Mouse (Mus musculus): ENCODE results near the gene Cdk2. TPM values are rescaled to one million over a fixed set of nuclear protein-coding genes. Genes with fewer than 3 reads are reported as not detected.

Cdk2 gene
- 17.1 and 21.0 TPM in 2 replicates for polyA plus RNA-seq (2014; fragmentation: Nextera tagmentation; extraction: Ambion mirVana)

DNA sequence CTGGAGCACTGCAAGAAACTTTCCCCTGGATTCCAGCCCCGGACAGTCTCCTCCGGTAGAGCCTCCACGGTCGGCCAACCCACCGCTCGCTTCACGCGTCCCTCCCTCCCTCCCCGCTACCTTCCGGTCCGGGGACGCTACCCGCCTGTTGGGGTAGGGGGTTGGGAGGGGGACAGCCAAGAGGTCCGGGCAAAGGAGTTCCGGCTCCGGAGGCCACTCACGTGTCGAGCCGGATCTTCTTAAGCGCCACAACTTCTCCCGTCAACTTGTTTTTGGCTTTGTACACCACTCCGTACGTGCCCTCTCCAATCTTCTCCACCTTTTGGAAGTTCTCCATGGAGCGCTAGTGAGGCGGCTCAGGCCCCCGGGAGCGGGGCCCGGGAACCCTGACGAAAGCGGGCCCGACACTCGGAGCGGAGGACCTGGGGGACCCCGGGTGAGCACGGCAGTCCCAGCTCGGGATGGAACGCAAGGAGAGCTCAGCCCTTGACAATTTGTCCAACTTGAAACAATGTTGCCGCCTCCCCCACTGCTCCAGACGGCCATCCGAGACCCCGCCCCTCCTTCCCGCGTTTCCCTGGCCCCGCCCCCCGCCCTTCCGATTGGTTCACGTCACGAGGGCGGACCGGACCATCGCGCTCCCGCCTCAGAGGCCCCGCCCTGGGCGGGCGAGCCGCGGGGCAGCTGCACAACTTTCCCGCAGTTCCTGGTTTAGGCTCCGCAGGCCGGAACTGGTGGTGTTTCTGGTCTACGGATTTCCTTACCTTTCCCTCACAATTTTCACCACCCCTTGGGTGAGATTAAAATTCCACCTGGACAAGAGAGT is at the start of gene Cdk2:
TSS of gene Cdk2 (minus strand) at position 541 of the 826 bp plus-strand sequence.
- H3K4me3 ChIP-seq (replicated peaks; ENCODE audit: low read length) = peak within 1 kb of the TSS; percentile 78
- peak within 1 kb of the TSS; percentile 62 for H3K9ac ChIP-seq
- H3K27ac ChIP-seq = peak within 1 kb of the TSS; percentile 80
- peak; percentile 87 for DNase-seq (ENCODE audit: low spot score)
- no peaks in the 10 kb centered on the region for H3K9me3 ChIP-seq (ENCODE audit: control insufficient read depth, low read length)
- under 1% methylated on average over 61 of the region's 62 CpGs for WGBS
- peak; percentile 93 for ATAC-seq (ENCODE audit: low FRiP score)
- no peaks in the 10 kb centered on the region for H3K36me3 ChIP-seq (replicated peaks; ENCODE audit: control insufficient read depth, insufficient read depth)
- H3K4me1 ChIP-seq (replicated peaks; ENCODE audit: control insufficient read depth, insufficient read depth, low read length) = 0 out of 2 replicates have a peak, but pooled peaks cover 6% of the 10 kb centered on the region
- H3K4me2 ChIP-seq (replicated peaks) = peak within 1 kb of the TSS; percentile 93
- no peaks in the 10 kb centered on the region for H3K27me3 ChIP-seq (ENCODE audit: control insufficient read depth, insufficient read depth, low read length)

GRCm38 (mm10) chr10:128748252-128748864 is 43.5 kb upstream of the Cdk2 start:
- DNase-seq (ENCODE audit: low spot score) = peak; percentile 91
- Histone ChIP-seq H3K4me2 (replicated peaks) (peak overlapping the region; percentile 97), H3K4me1 (replicated peaks; ENCODE audit: control insufficient read depth, insufficient read depth, low read length) (peaks cover 34% of the 10 kb centered on the region), H3K27ac (peak overlapping the region; percentile 94), H3K4me3 (replicated peaks; ENCODE audit: low read length) (peak overlapping the region; percentile 65), H3K27me3 (ENCODE audit: control insufficient read depth, insufficient read depth, low read length) (peaks cover 19% of the 10 kb centered on the region), H3K9ac (peak overlapping the region; percentile 92), H3K9me3 (ENCODE audit: control insufficient read depth, low read length) (no peaks in the 10 kb centered on the region), H3K36me3 (replicated peaks; ENCODE audit: control insufficient read depth, insufficient read depth) (peaks cover 2% of the 10 kb centered on the region; the same call in 1 of the 2 replicates)
- under 1% methylated on average over 35 of the region's 37 CpGs for WGBS
- ATAC-seq (ENCODE audit: low FRiP score) = peak; percentile 94

GRCm38 (mm10) chr10:128747646-128748251 is 42.9 kb upstream of the Cdk2 start, which contains the start of gene Pym1:
TSS of gene Pym1 (plus strand) at chr10:128747889.
- Histone ChIP-seq H3K9me3 (ENCODE audit: control insufficient read depth, low read length) (no peaks in the 10 kb centered on the region), H3K27me3 (ENCODE audit: control insufficient read depth, insufficient read depth, low read length) (peaks cover 24% of the 10 kb centered on the region), H3K4me3 (replicated peaks; ENCODE audit: low read length) (peak within 1 kb of the TSS; percentile 65), H3K36me3 (replicated peaks; ENCODE audit: control insufficient read depth, insufficient read depth) (peaks cover 2% of the 10 kb centered on the region; the same call in 1 of the 2 replicates), H3K4me1 (replicated peaks; ENCODE audit: control insufficient read depth, insufficient read depth, low read length) (peaks cover 34% of the 10 kb centered on the region), H3K9ac (peak within 1 kb of the TSS; percentile 92), H3K27ac (peak within 1 kb of the TSS; percentile 94), H3K4me2 (replicated peaks) (peak within 1 kb of the TSS; percentile 97)
- ATAC-seq (ENCODE audit: low FRiP score) (peak; percentile 58), DNase-seq (ENCODE audit: low spot score) (peak; percentile 28)
- 1% methylated on average over 36 of the region's 36 CpGs for WGBS

DNA sequence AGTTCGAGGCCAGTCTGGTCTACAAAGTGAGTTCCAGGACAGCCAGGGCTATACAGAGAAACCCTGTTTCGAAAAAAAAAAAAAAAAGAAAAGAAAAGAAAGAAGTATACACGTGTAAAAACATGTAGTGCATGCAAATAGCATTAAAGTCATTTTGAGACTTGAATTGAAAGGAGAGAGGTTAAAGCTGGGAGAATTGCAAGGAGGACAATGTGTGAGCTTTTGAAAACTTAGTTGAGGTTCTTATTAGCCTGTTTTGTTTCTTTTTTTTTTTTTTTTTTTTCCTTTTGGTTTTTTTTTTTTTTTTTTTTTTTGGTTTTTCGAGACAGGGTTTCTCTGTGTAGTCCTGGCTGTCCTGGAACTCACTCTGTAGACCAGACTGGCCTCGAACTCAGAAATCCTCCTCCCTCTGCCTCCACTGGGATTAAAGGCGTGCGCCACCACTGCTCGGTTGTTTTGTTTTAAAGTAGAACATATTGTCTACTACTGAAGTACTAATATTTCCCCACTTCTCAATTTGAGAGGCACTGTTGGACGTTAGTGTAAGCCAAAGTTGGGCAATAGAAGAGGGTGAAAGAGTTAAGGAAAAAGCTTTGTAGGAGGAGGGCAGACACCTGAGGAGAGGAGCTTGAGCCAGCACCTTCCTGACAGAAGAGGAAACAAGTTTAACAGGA is 42.3 kb upstream of the Cdk2 start:
- 42% methylated on average over 9 of the region's 9 CpGs for WGBS
- Histone ChIP-seq H3K27ac (peak overlapping the region; percentile 94), H3K27me3 (ENCODE audit: control insufficient read depth, insufficient read depth, low read length) (peaks cover 30% of the 10 kb centered on the region), H3K9ac (peak overlapping the region; percentile 92), H3K9me3 (ENCODE audit: control insufficient read depth, low read length) (no peaks in the 10 kb centered on the region), H3K36me3 (replicated peaks; ENCODE audit: control insufficient read depth, insufficient read depth) (0 out of 2 replicates have a peak, but pooled peaks cover 2% of the 10 kb centered on the region), H3K4me3 (replicated peaks; ENCODE audit: low read length) (peak overlapping the region; percentile 65), H3K4me2 (replicated peaks) (peak overlapping the region; percentile 97), H3K4me1 (replicated peaks; ENCODE audit: control insufficient read depth, insufficient read depth, low read length) (peaks cover 34% of the 10 kb centered on the region)
- no peak for DNase-seq (ENCODE audit: low spot score)
- no peak for ATAC-seq (ENCODE audit: low FRiP score)

- no peak for DNase-seq (ENCODE audit: low spot score)
- Histone ChIP-seq H3K27me3 (ENCODE audit: control insufficient read depth, insufficient read depth, low read length) (peaks cover 38% of the 10 kb centered on the region), H3K27ac (no peak overlapping the region), H3K4me2 (replicated peaks) (no peak overlapping the region), H3K9me3 (ENCODE audit: control insufficient read depth, low read length) (no peaks in the 10 kb centered on the region), H3K36me3 (replicated peaks; ENCODE audit: control insufficient read depth, insufficient read depth) (no peaks in the 10 kb centered on the region), H3K4me1 (replicated peaks; ENCODE audit: control insufficient read depth, insufficient read depth, low read length) (peaks cover 34% of the 10 kb centered on the region), H3K9ac (no peak overlapping the region), H3K4me3 (replicated peaks; ENCODE audit: low read length) (no peak overlapping the region)
- WGBS = 96% methylated on average over 10 of the region's 10 CpGs
- ATAC-seq (ENCODE audit: low FRiP score) = no peak
Measured at GRCm38 (mm10) chr10:128745946-128746613, 41.2 kb upstream of the Cdk2 start.

DNA sequence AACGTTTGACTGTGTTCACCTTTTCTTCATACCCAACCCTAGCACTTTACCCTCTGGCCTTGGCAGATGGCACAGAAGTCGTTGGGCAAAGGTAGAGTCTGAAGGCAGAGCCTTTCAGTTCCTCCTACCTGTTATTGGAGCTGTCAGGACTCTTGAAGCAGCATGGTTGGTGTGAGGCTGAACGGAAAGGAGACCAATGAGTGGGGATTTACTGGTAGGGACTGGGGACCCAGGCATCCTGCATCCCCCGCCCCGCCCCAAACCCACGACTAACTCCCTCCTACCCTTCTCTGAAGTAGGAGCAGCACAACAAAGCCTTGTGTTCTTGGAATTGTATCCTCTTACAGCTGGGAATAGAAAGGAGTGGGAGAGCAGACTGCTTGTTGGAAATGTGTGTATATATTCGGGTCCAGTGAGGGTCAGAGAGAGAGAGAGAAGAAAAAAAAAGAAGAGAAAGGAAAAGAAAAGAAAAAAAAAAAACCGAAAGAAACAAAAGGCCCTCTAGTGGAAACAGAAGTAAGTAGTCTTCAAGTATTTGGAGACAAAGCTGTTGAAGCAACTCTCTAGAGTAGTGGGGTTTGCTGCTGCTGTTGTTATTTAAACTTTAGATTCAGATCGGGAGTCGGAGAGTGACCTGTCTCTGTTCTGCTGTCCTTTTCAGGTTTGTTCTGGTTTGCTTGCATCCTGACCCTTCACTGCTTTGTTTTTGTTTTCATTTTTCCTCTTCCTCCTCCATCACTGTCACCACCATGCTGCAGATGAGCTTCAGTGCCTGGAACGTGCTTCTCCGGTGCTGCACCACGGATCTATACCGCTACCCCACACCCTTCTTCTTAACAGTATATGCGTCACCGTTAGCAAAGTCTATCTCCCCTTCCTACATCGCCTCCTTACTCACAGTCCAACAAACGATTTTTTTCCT is 40.1 kb upstream of the Cdk2 start, which contains the start of gene Dgka:
TSS of gene Dgka (minus strand) at position 176 of the 922 bp plus-strand sequence.
- H3K27ac ChIP-seq = no peak within 1 kb of the TSS
- H3K9me3 ChIP-seq (ENCODE audit: control insufficient read depth, low read length) = no peaks in the 10 kb centered on the region
- 24% methylated on average over 18 of the region's 18 CpGs for WGBS
- no peaks in the 10 kb centered on the region for H3K36me3 ChIP-seq (replicated peaks; ENCODE audit: control insufficient read depth, insufficient read depth)
- H3K9ac ChIP-seq = peak within 1 kb of the TSS; percentile 83
- peaks cover 38% of the 10 kb centered on the region for H3K27me3 ChIP-seq (ENCODE audit: control insufficient read depth, insufficient read depth, low read length)
- ATAC-seq (ENCODE audit: low FRiP score) (no peak), DNase-seq (ENCODE audit: low spot score) (peak; percentile 34)
- H3K4me1 ChIP-seq (replicated peaks; ENCODE audit: control insufficient read depth, insufficient read depth, low read length) = peaks cover 30% of the 10 kb centered on the region
- peak within 1 kb of the TSS; percentile 70 for H3K4me3 ChIP-seq (replicated peaks; ENCODE audit: low read length)
- peak within 1 kb of the TSS; percentile 97 for H3K4me2 ChIP-seq (replicated peaks)

DNA sequence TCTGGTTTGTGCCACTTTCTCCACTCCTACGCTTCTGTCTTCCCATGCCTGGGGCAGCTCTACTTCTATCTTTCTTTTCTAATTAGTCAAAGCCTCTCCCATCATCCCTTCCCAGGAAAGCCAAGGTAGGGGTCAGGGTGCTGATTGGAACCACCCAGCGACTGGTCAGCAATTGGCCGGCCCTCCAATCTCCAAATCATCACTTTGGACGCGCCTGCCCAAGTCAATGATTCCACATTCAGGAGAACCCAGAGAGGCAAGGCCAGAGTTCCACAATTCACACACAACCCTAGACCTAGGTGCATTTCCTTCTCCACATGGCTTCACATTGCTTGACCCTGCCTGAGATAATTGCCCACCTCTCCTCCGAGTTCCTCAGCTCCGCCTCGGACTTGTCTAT is 39.4 kb upstream of the Cdk2 start:
- no peaks in the 10 kb centered on the region for H3K9me3 ChIP-seq (ENCODE audit: control insufficient read depth, low read length)
- H3K4me2 ChIP-seq (replicated peaks) = peak overlapping the region; percentile 97
- peak overlapping the region; percentile 70 for H3K4me3 ChIP-seq (replicated peaks; ENCODE audit: low read length)
- DNase-seq (ENCODE audit: low spot score) (no peak), ATAC-seq (ENCODE audit: low FRiP score) (no peak)
- no peaks in the 10 kb centered on the region for H3K36me3 ChIP-seq (replicated peaks; ENCODE audit: control insufficient read depth, insufficient read depth)
- H3K27ac ChIP-seq = no peak overlapping the region
- H3K27me3 ChIP-seq (ENCODE audit: control insufficient read depth, insufficient read depth, low read length) = peaks cover 38% of the 10 kb centered on the region
- peak overlapping the region; percentile 83 for H3K9ac ChIP-seq
- peaks cover 23% of the 10 kb centered on the region for H3K4me1 ChIP-seq (replicated peaks; ENCODE audit: control insufficient read depth, insufficient read depth, low read length)
- WGBS = 17% methylated on average over 8 of the region's 8 CpGs

- Histone ChIP-seq H3K9me3 (ENCODE audit: control insufficient read depth, low read length) (no peaks in the 10 kb centered on the region), H3K4me1 (replicated peaks; ENCODE audit: control insufficient read depth, insufficient read depth, low read length) (peaks cover 20% of the 10 kb centered on the region), H3K36me3 (replicated peaks; ENCODE audit: control insufficient read depth, insufficient read depth) (no peaks in the 10 kb centered on the region), H3K4me3 (replicated peaks; ENCODE audit: low read length) (peak overlapping the region; percentile 70), H3K4me2 (replicated peaks) (peak overlapping the region; percentile 97), H3K27me3 (ENCODE audit: control insufficient read depth, insufficient read depth, low read length) (peaks cover 38% of the 10 kb centered on the region), H3K9ac (peak overlapping the region; percentile 83), H3K27ac (no peak overlapping the region)
- WGBS = 0% methylated on average over 35 of the region's 37 CpGs
- no peak for DNase-seq (ENCODE audit: low spot score)
- ATAC-seq (ENCODE audit: low FRiP score) = 0 out of 2 replicates have a peak, but pooled peaks have one; percentile 19
Measured at GRCm38 (mm10) chr10:128743791-128744191, 39.0 kb upstream of the Cdk2 start.

Measured in hindbrain, embryonic 14.5 days (tissue).